Mouse (Mus musculus) limb, embryonic 14.5 days (tissue): ENCODE measurements around the gene Ccdc175. TPM values are rescaled to one million over a fixed set of nuclear protein-coding genes. Genes with fewer than 3 reads are reported as not detected.

ENCODE experiments used
- ATAC-seq: fragments of 200-750 bp; cut with Nextera tagmentation; 2 replicates; pipeline ENCODE4 v1.8.0; 2017; ENCODE audit warnings: low read depth, moderate number of reproducible peaks, moderate TSS enrichment; ENCODE audit not compliant: low FRiP score
- DNase-seq: peaks from one replicate; pipeline ENCODE4 v3.0.0-alpha.2; 2015; ENCODE audit warnings: low spot score
- H3K27ac ChIP-seq: fragments of 300-500 bp; sonication (generic); replicated peaks from 2 replicates; pipeline ENCODE4 v1.5.1; 2014; ENCODE audit warnings: low read depth, mild to moderate bottlenecking, low read length, moderate library complexity, mixed read lengths
- H3K27me3 ChIP-seq: fragments of 300-500 bp; sonication (generic); 2 replicates; pipeline ENCODE4 v1.6.1; 2014; ENCODE audit warnings: low read length, mixed read lengths; ENCODE audit not compliant: control insufficient read depth, insufficient read depth
- H3K36me3 ChIP-seq: fragments of 300-500 bp; sonication (generic); 2 replicates; pipeline ENCODE4 v1.6.1; 2014; ENCODE audit warnings: mild to moderate bottlenecking, low read length, moderate library complexity, mixed read lengths; ENCODE audit not compliant: control insufficient read depth, insufficient read depth
- H3K4me1 ChIP-seq: fragments of 300-500 bp; sonication (generic); 2 replicates; pipeline ENCODE4 v1.6.1; 2014; ENCODE audit warnings: antibody characterized with exemption, low read length, mixed read lengths; ENCODE audit not compliant: control insufficient read depth, insufficient read depth
- H3K4me2 ChIP-seq: fragments of 300-500 bp; sonication (generic); replicated peaks from 2 replicates; pipeline ENCODE4 v1.6.1; 2014; ENCODE audit warnings: low read depth, mild to moderate bottlenecking, low read length, moderate library complexity; ENCODE audit not compliant: severe bottlenecking
- H3K4me3 ChIP-seq: fragments of 300-500 bp; sonication (generic); replicated peaks from 2 replicates; pipeline ENCODE4 v1.5.1; 2014; ENCODE audit warnings: low read length
- H3K9ac ChIP-seq: fragments of 300-500 bp; sonication (generic); 2 replicates; pipeline ENCODE4 v1.6.1; 2014; ENCODE audit warnings: mild to moderate bottlenecking, low read depth, low read length, moderate library complexity; ENCODE audit not compliant: severe bottlenecking
- H3K9me3 ChIP-seq: fragments of 300-500 bp; sonication (generic); 2 replicates; pipeline ENCODE4 v1.6.1; 2016; ENCODE audit warnings: low read length; ENCODE audit not compliant: control insufficient read depth
- POLR2A ChIP-seq: fragments of 200-500 bp; IDR thresholded peaks from 2 replicates; pipeline ENCODE4 v1.8.0; 2012; ENCODE audit warnings: inconsistent platforms, mild to moderate bottlenecking, moderate library complexity, borderline replicate concordance; ENCODE audit not compliant: insufficient read depth, insufficient read length; ENCODE audit errors: extremely low read depth
- WGBS: fragments of 180-500 bp; shearing (Covaris S2); extraction: QIAGEN DNeasy Blood & Tissue Kit; methylation state at CpG from one replicate; pipeline ENCODE4 v1.1.7; 2014; 5-methylcytosine and 5-hydroxymethylcytosine counted together
- polyA plus RNA-seq, 2 experiments: library from polyadenylated mRNA; depleted of rRNA in 1 of 2; stranded (reverse) in 1 of 2; unstranded in 1 of 2; fragments of >200 nt; fragmentation: Nextera tagmentation in 1 of 2; extraction: Ambion mirVana in 1 of 2; gene quantifications; 2 replicates each; pipeline versions ENCODE4 v1.2.1 to v1.2.3; 2012 to 2014

Ccdc175 gene
- polyA plus RNA-seq, 2 experiments = not detected

- no peaks in the 10 kb centered on the region for H3K27me3 ChIP-seq
- 53% methylated on average over 18 of the region's 18 CpGs for WGBS
- no peak overlapping the region for H3K4me2 ChIP-seq
- H3K27ac ChIP-seq = no peak overlapping the region
- no peaks in the 10 kb centered on the region for H3K36me3 ChIP-seq
- no peaks in the 10 kb centered on the region for H3K4me1 ChIP-seq
- ATAC-seq = no peak
- TF ChIP-seq POLR2A = no peak
- DNase-seq = no peak
- no peaks in the 10 kb centered on the region for H3K9me3 ChIP-seq
- H3K4me3 ChIP-seq = no peak overlapping the region
- H3K9ac ChIP-seq = no peak overlapping the region
These were observed 13.2 kb upstream of the Ccdc175 start for GRCm38 (mm10) chr12:72197925-72198486.

- Histone ChIP-seq H3K9ac (no peak overlapping the region), H3K4me3 (no peak overlapping the region), H3K9me3 (no peaks in the 10 kb centered on the region), H3K27ac (no peak overlapping the region), H3K27me3 (no peaks in the 10 kb centered on the region), H3K4me1 (no peaks in the 10 kb centered on the region), H3K36me3 (no peaks in the 10 kb centered on the region), H3K4me2 (no peak overlapping the region)
- DNase-seq = no peak
- TF ChIP-seq POLR2A = no peak
- 68% methylated on average over 7 of the region's 7 CpGs for WGBS
- ATAC-seq = no peak
These were observed 12.6 kb upstream of the Ccdc175 start for GRCm38 (mm10) chr12:72197434-72197833.

GRCm38 (mm10) chr12:72179561-72179960, 5.3 kb downstream of the Ccdc175 start:
- Histone ChIP-seq H3K4me2 (no peak overlapping the region), H3K4me1 (no peaks in the 10 kb centered on the region), H3K27ac (no peak overlapping the region), H3K4me3 (no peak overlapping the region), H3K36me3 (no peaks in the 10 kb centered on the region), H3K9ac (no peak overlapping the region), H3K9me3 (no peaks in the 10 kb centered on the region), H3K27me3 (no peaks in the 10 kb centered on the region)
- TF ChIP-seq POLR2A = no peak
- ATAC-seq (no peak), DNase-seq (no peak)
- 77% methylated on average over 4 of the region's 4 CpGs for WGBS

GRCm38 (mm10) chr12:72178322-72178721, 6.5 kb downstream of the Ccdc175 start:
- H3K4me1 ChIP-seq = no peaks in the 10 kb centered on the region
- H3K27me3 ChIP-seq = no peaks in the 10 kb centered on the region
- H3K27ac ChIP-seq = no peak overlapping the region
- no peak overlapping the region for H3K4me3 ChIP-seq
- no peak overlapping the region for H3K9ac ChIP-seq
- no peak for DNase-seq
- no peak for TF ChIP-seq POLR2A
- H3K36me3 ChIP-seq = no peaks in the 10 kb centered on the region
- ATAC-seq = no peak
- no peaks in the 10 kb centered on the region for H3K9me3 ChIP-seq
- no peak overlapping the region for H3K4me2 ChIP-seq
- 93% methylated on average over 3 of the region's 3 CpGs for WGBS

GRCm38 (mm10) chr12:72158421-72158820, 26.4 kb downstream of the Ccdc175 start:
- ATAC-seq (no peak), DNase-seq (no peak)
- Histone ChIP-seq H3K9me3 (no peaks in the 10 kb centered on the region), H3K27me3 (no peaks in the 10 kb centered on the region), H3K27ac (no peak overlapping the region), H3K36me3 (no peaks in the 10 kb centered on the region), H3K4me3 (no peak overlapping the region), H3K9ac (no peak overlapping the region), H3K4me1 (no peaks in the 10 kb centered on the region), H3K4me2 (no peak overlapping the region)
- no peak for TF ChIP-seq POLR2A
- WGBS = 76% methylated on average over 4 of the region's 4 CpGs

GRCm38 (mm10) chr12:72150786-72151185, 34.0 kb downstream of the Ccdc175 start:
- no peaks in the 10 kb centered on the region for H3K36me3 ChIP-seq
- DNase-seq (no peak), ATAC-seq (no peak)
- no peak for TF ChIP-seq POLR2A
- WGBS = 85% methylated on average over 4 of the region's 4 CpGs
- H3K27me3 ChIP-seq = no peaks in the 10 kb centered on the region
- no peak overlapping the region for H3K27ac ChIP-seq
- no peaks in the 10 kb centered on the region for H3K9me3 ChIP-seq
- no peaks in the 10 kb centered on the region for H3K4me1 ChIP-seq
- H3K9ac ChIP-seq = no peak overlapping the region
- H3K4me2 ChIP-seq = no peak overlapping the region
- no peak overlapping the region for H3K4me3 ChIP-seq
